Mouse (Mus musculus) olfactory bulb, adult 2 months (tissue): ENCODE results near the gene Phykpl. TPM values are rescaled to one million over a fixed set of nuclear protein-coding genes. Genes with fewer than 3 reads are reported as not detected.

Source experiments
- H3K27ac ChIP-seq: fragments of 200-500 bp; 2 replicates; pipeline ENCODE4 v1.5.1; 2012; ENCODE audit warnings: low read depth, low read length; ENCODE audit not compliant: insufficient read depth
- H3K4me1 ChIP-seq: fragments of 200-500 bp; 2 replicates; pipeline ENCODE4 v1.6.1; 2012; ENCODE audit warnings: low read length; ENCODE audit not compliant: control insufficient read depth, insufficient read depth
- H3K4me3 ChIP-seq: fragments of 200-500 bp; 2 replicates; pipeline ENCODE4 v1.5.1; 2012; ENCODE audit warnings: mild to moderate bottlenecking, low read depth, low read length, moderate library complexity; ENCODE audit not compliant: insufficient read depth
- CTCF ChIP-seq: fragments of 200-500 bp; IDR thresholded peaks from 2 replicates; pipeline ENCODE4 v1.5.1; 2012; ENCODE audit warnings: low read depth, mild to moderate bottlenecking, low read length, moderate library complexity; ENCODE audit not compliant: insufficient read depth
- POLR2A ChIP-seq: fragments of 200-500 bp; IDR thresholded peaks from 2 replicates; pipeline ENCODE4 v1.6.1; 2012; ENCODE audit warnings: mild to moderate bottlenecking, low read depth, low read length, moderate library complexity; ENCODE audit not compliant: insufficient read depth
- WGBS: fragments of 180-500 bp; shearing (Covaris S2); methylation state at CpG from one replicate; pipeline ENCODE4 v1.1.7; 2018; 5-methylcytosine and 5-hydroxymethylcytosine counted together
- polyA plus RNA-seq: library from polyadenylated mRNA; stranded (reverse); fragments of >200 nt; gene quantifications from 2 replicates; pipeline ENCODE4 v1.2.4, GENCODE M21; 2012; ENCODE audit warnings: low replicate concordance; ENCODE audit not compliant: missing spikeins, insufficient read depth, insufficient read length

Phykpl gene
- polyA plus RNA-seq, 1 experiment, result not detected

- WGBS, result 59% methylated on average over 5 of the region's 5 CpGs
- TF ChIP-seq POLR2A (no peak), CTCF (no peak)
- peaks cover 4% of the 10 kb centered on the region for H3K4me1 ChIP-seq
- H3K27ac ChIP-seq, result no peak overlapping the region
- H3K4me3 ChIP-seq, result no peak overlapping the region
Measured at GRCm38 (mm10) chr11:51551253-51551652, 33.3 kb upstream of the Phykpl start.

- no peak for TF ChIP-seq CTCF
- TF ChIP-seq POLR2A, result no peak
- WGBS, result 81% methylated on average over 3 of the region's 3 CpGs
- Histone ChIP-seq H3K4me3 (no peak overlapping the region), H3K27ac (no peak overlapping the region), H3K4me1 (peaks cover 4% of the 10 kb centered on the region)
Measured at GRCm38 (mm10) chr11:51552091-51552490, 32.5 kb upstream of the Phykpl start.

- no peak for TF ChIP-seq POLR2A
- TF ChIP-seq CTCF, result no peak
- H3K27ac ChIP-seq, result no peak overlapping the region
- H3K4me1 ChIP-seq, result peaks cover 4% of the 10 kb centered on the region
- 75% methylated on average over 10 of the region's 10 CpGs for WGBS
- H3K4me3 ChIP-seq, result peak overlapping the region; percentile 12; the same call in 1 of the 2 replicates
Measured at GRCm38 (mm10) chr11:51554590-51554989, 30.0 kb upstream of the Phykpl start.

- TF ChIP-seq POLR2A (no peak), CTCF (no peak)
- Histone ChIP-seq H3K4me1 (peaks cover 4% of the 10 kb centered on the region), H3K27ac (no peak overlapping the region), H3K4me3 (no peak overlapping the region)
- WGBS, result 84% methylated on average over 2 of the region's 2 CpGs
Measured at GRCm38 (mm10) chr11:51555066-51555465, 29.5 kb upstream of the Phykpl start.

- 91% methylated on average over 1 of the region's 1 CpGs for WGBS
- H3K27ac ChIP-seq, result no peak overlapping the region
Measured at GRCm38 (mm10) chr11:51563276-51563675, 21.3 kb upstream of the Phykpl start.

GRCm38 (mm10) chr11:51565062-51565461 lies 19.5 kb upstream of the Phykpl start:
- WGBS, result 28% methylated on average over 3 of the region's 3 CpGs
- H3K4me1 ChIP-seq, result no peaks in the 10 kb centered on the region
- no peak overlapping the region for H3K27ac ChIP-seq
- no peak overlapping the region for H3K4me3 ChIP-seq
- TF ChIP-seq POLR2A (no peak), CTCF (no peak)

More at GRCm38 (mm10) chr11:51563276-51563675, 21.3 kb upstream of the Phykpl start:
- no peak overlapping the region for H3K4me3 ChIP-seq
- H3K4me1 ChIP-seq, result no peaks in the 10 kb centered on the region
- TF ChIP-seq CTCF, result no peak
- TF ChIP-seq POLR2A, result no peak

GRCm38 (mm10) chr11:51565951-51566350 lies 18.6 kb upstream of the Phykpl start:
- no peak overlapping the region for H3K4me3 ChIP-seq
- no peaks in the 10 kb centered on the region for H3K4me1 ChIP-seq
- TF ChIP-seq CTCF, result no peak
- TF ChIP-seq POLR2A, result no peak
- no peak overlapping the region for H3K27ac ChIP-seq
- 91% methylated on average over 6 of the region's 6 CpGs for WGBS

- TF ChIP-seq POLR2A, result no peak
- TF ChIP-seq CTCF, result no peak
- Histone ChIP-seq H3K27ac (no peak overlapping the region), H3K4me1 (no peaks in the 10 kb centered on the region), H3K4me3 (no peak overlapping the region)
- 90% methylated on average over 4 of the region's 4 CpGs for WGBS
Measured at GRCm38 (mm10) chr11:51568801-51569200, 15.8 kb upstream of the Phykpl start.

- 83% methylated on average over 4 of the region's 4 CpGs for WGBS
- TF ChIP-seq CTCF (no peak), POLR2A (no peak)
- Histone ChIP-seq H3K4me1 (no peaks in the 10 kb centered on the region), H3K4me3 (no peak overlapping the region), H3K27ac (no peak overlapping the region)
Measured at GRCm38 (mm10) chr11:51576454-51576853, 8.1 kb upstream of the Phykpl start.

- WGBS, result 91% methylated on average over 7 of the region's 7 CpGs
- TF ChIP-seq POLR2A (no peak), CTCF (no peak)
- H3K4me3 ChIP-seq, result no peak overlapping the region
Measured at GRCm38 (mm10) chr11:51577587-51577986, 7.0 kb upstream of the Phykpl start.

More at GRCm38 (mm10) chr11:51577587-51577986, 7.0 kb upstream of the Phykpl start:
- Histone ChIP-seq H3K27ac (no peak overlapping the region), H3K4me1 (no peaks in the 10 kb centered on the region)
